Mouse (Mus musculus) kidney, postnatal 0 days (tissue): ENCODE data around the gene Lgr6. TPM values are rescaled to one million over a fixed set of nuclear protein-coding genes. Genes with fewer than 3 reads are reported as not detected.

ENCODE experiments used
- ATAC-seq: fragments of 200-750 bp; cut with Nextera tagmentation; replicated peaks from 2 replicates; pipeline ENCODE4 v1.8.0; 2017; ENCODE audit warnings: low read depth, moderate number of reproducible peaks, moderate TSS enrichment, moderate library complexity; ENCODE audit not compliant: low FRiP score
- DNase-seq: peaks from one replicate; pipeline ENCODE4 v3.0.0-alpha.2; 2016; ENCODE audit warnings: low spot score
- H3K27ac ChIP-seq: fragments of 300-500 bp; sonication (generic); 2 replicates; pipeline ENCODE4 v1.5.1; 2014; ENCODE audit warnings: mild to moderate bottlenecking
- H3K27me3 ChIP-seq: fragments of 300-500 bp; sonication (generic); 2 replicates; pipeline ENCODE4 v1.6.1; 2014; ENCODE audit warnings: low read length, mixed read lengths; ENCODE audit not compliant: insufficient read depth
- H3K36me3 ChIP-seq: fragments of 300-500 bp; sonication (generic); 2 replicates; pipeline ENCODE4 v1.6.1; 2014; ENCODE audit warnings: low read length, mixed read lengths; ENCODE audit not compliant: insufficient read depth
- H3K4me1 ChIP-seq: fragments of 300-500 bp; sonication (generic); replicated peaks from 2 replicates; pipeline ENCODE4 v1.6.1; 2014; ENCODE audit warnings: antibody characterized with exemption, low read length, mixed read lengths; ENCODE audit not compliant: insufficient read depth
- H3K4me2 ChIP-seq: fragments of 300-500 bp; sonication (generic); 2 replicates; pipeline ENCODE4 v1.6.1; 2014; ENCODE audit warnings: mild to moderate bottlenecking, low read length, moderate library complexity, mixed read lengths
- H3K4me3 ChIP-seq: fragments of 300-500 bp; sonication (generic); replicated peaks from 2 replicates; pipeline ENCODE4 v1.5.1; 2014; ENCODE audit warnings: low read depth, low read length
- H3K9ac ChIP-seq: fragments of 300-500 bp; sonication (generic); 2 replicates; pipeline ENCODE4 v1.6.1; 2014; ENCODE audit warnings: low read depth, low read length
- H3K9me3 ChIP-seq: fragments of 300-500 bp; sonication (generic); replicated peaks from 2 replicates; pipeline ENCODE4 v1.6.1; 2016; ENCODE audit warnings: low read length, inconsistent platforms, mixed read lengths
- CTCF ChIP-seq: IDR thresholded peaks from 2 replicates; pipeline ENCODE4 v1.5.1; 2016; ENCODE audit warnings: antibody characterized with exemption, low read depth, mild to moderate bottlenecking, moderate library complexity
- WGBS: fragments of 180-500 bp; shearing (Covaris S2); extraction: QIAGEN DNeasy Blood & Tissue Kit; methylation state at CpG from one replicate; pipeline ENCODE4 v1.1.7; 2014; 5-methylcytosine and 5-hydroxymethylcytosine counted together
- polyA plus RNA-seq: library from polyadenylated mRNA; unstranded; fragments of >200 nt; fragmentation: Nextera tagmentation; extraction: Ambion mirVana; gene quantifications from 2 replicates; pipeline ENCODE4 v1.2.1, GENCODE M21; 2015

Gene Lgr6
- polyA plus RNA-seq, 1 experiment from 2014 or later, result 0.83 TPM

DNA sequence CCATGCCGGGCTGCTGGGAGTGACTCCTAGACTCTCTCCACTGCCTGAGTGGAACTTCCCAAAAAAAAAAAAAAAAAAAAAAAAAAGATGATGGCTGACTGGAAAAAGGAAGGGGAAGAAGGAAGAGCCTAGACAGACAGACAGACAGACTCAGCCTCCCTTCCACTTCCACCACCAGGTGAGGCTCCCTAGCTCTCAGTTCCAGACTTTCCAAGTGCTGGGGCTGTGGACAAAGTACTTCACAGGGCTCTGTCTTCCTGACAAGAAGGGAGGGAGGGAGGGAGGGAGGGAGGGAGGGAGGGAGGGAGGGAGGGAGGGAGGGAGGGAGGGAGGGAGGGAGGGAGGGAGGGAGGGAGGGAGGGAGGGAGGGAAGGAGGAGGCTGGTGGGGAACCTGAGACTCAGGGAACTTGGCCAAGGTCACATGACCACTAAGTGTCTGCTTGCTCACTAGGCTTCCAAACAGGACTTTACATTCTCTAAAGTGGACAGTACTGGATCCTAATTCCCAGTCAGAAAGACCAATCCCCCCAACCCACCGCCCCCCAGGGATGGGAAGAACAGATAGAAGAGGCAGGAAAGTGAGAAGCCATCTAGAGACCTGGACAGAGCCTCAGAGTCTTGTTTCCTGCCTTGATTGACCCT, 25.4 kb upstream of the Lgr6 start:
- DNase-seq (no peak), ATAC-seq (no peak)
- no peak for TF ChIP-seq CTCF
- H3K27ac ChIP-seq, result no peak overlapping the region
- H3K4me3 ChIP-seq, result no peak overlapping the region
- H3K4me2 ChIP-seq, result no peak overlapping the region
- 80% methylated on average over 2 of the region's 2 CpGs for WGBS
- peaks cover 19% of the 10 kb centered on the region; the same call in 1 of the 2 replicates for H3K4me1 ChIP-seq
- H3K27me3 ChIP-seq, result no peaks in the 10 kb centered on the region
- H3K9me3 ChIP-seq, result no peaks in the 10 kb centered on the region
- no peak overlapping the region for H3K9ac ChIP-seq
- no peaks in the 10 kb centered on the region for H3K36me3 ChIP-seq

DNA sequence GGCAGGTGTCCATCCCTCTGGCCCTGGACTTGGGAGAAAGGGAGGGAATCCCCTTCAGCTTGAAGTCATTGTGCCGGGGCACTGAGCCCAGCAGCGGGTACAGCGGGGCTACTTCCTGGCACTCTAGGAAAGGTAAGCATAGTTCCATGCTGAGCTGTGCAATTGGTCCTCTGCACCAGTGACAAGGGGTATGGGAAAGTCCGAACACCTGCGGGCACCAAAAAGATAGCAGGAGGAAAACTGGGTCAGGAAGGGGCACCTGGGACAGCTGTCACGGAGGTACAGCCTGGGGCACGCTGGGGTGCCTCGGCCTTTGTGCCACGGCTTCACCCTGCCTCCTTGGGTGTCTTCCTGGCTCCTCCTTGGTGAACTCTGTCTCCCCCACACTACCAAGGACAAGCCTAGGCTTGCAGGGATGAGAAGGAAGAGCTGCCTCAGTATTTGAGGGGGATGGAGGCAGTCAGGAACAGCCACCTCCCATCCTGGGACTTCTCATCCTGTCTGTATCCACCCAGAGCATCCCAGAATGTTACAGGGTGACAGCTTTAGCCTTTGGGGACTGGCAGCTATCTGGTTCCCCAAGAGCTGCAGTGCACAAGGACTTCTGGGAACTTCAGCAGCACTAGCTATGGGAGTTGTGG, 24.6 kb upstream of the Lgr6 start:
- Histone ChIP-seq H3K4me2 (no peak overlapping the region), H3K4me1 (peaks cover 19% of the 10 kb centered on the region; the same call in 1 of the 2 replicates), H3K27ac (no peak overlapping the region)

DNA sequence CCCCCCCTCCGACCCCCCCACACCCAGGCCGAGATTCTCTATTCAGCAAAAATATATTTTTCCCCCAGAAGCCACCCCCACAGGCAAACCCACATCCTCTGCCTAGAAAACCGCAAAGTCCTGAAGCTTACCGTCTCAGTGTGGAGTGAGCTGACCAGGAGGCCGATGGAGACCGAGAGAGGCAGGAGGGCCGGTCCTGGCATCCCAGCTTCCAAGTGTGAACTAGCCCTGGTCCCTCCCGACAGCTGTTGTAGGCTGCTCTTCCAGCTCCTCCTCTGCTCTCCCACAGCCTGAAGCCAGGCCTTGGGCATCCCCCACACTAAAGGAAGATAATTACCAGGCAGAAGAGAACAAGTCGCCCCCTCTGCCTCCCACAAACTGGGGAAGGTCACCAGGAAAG, 23.9 kb upstream of the Lgr6 start:
- no peak for TF ChIP-seq CTCF
- 28% methylated on average over 9 of the region's 9 CpGs for WGBS
- no peak overlapping the region for H3K9ac ChIP-seq
- H3K27me3 ChIP-seq, result no peaks in the 10 kb centered on the region
- H3K4me3 ChIP-seq, result no peak overlapping the region
- no peak overlapping the region for H3K27ac ChIP-seq
- H3K36me3 ChIP-seq, result no peaks in the 10 kb centered on the region
- peak; percentile 54 for DNase-seq
- no peaks in the 10 kb centered on the region for H3K9me3 ChIP-seq
- H3K4me2 ChIP-seq, result no peak overlapping the region
- ATAC-seq, result no peak
- H3K4me1 ChIP-seq, result peaks cover 19% of the 10 kb centered on the region; the same call in 1 of the 2 replicates

More for the DNA sequence above, 24.6 kb upstream of the Lgr6 start:
- no peaks in the 10 kb centered on the region for H3K27me3 ChIP-seq
- TF ChIP-seq CTCF, result no peak
- no peak for DNase-seq
- WGBS, result 64% methylated on average over 9 of the region's 9 CpGs
- no peak overlapping the region for H3K9ac ChIP-seq
- no peak overlapping the region for H3K4me3 ChIP-seq
- ATAC-seq, result no peak
- no peaks in the 10 kb centered on the region for H3K36me3 ChIP-seq
- no peaks in the 10 kb centered on the region for H3K9me3 ChIP-seq

DNA sequence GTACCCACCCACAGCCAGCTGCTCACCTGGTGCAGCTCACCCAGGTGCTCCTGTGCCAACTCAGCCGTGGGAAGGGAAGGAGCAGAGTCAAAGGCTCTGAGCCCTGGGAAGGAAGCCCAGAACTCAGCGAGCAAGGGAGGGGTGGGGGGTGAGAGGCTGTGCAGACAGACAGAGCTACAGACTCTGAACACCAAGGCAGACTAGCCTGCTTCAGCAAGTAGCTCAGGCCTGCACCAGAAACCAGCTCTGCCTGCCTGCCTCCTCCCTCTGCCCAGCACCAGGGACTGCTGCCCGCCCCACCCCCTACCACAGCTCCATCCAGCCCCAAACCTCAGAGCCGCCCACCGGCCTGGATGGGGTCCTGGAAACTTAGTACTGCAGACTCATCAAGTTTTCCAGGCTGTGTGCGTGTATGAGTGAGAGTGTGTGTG, 22.9 kb upstream of the Lgr6 start:
- H3K36me3 ChIP-seq, result no peaks in the 10 kb centered on the region
- peaks cover 19% of the 10 kb centered on the region; the same call in 1 of the 2 replicates for H3K4me1 ChIP-seq
- no peaks in the 10 kb centered on the region for H3K27me3 ChIP-seq
- H3K9me3 ChIP-seq, result no peaks in the 10 kb centered on the region
- no peak overlapping the region for H3K4me2 ChIP-seq
- 34% methylated on average over 6 of the region's 6 CpGs for WGBS
- ATAC-seq (no peak), DNase-seq (no peak)
- no peak for TF ChIP-seq CTCF
- H3K27ac ChIP-seq, result no peak overlapping the region; the same call in 1 of the 2 replicates
- no peak overlapping the region for H3K4me3 ChIP-seq
- H3K9ac ChIP-seq, result peak overlapping the region; percentile 35; the same call in 1 of the 2 replicates

DNA sequence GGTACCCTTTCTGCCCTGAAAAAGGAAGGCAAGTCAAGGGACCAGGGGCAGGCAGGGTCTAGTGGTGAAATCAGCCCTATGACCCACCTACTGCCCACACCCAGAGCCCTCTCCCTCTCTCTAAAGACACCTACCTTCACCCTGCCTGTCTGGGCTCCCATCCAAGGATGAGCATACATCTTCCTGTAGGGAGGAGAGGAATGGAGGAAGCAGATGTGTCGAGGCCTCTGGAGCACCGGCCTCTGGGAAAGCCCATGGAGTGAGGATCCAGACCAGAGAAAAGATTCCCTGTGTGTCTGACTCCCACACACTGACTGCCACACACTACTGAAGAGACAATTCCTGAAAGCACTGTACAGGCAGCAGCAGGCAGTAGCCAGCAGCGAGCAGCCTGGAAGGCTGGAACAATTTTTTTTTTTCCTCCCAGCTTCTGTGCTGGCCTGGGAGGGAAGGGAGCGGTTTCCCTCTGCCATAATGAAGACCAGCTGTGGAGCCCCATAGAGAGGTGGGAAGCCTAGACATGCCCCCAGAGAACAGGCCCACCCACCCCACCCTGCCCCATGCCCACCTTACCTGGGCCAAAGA, 21.5 kb upstream of the Lgr6 start:
- no peak for TF ChIP-seq CTCF
- no peaks in the 10 kb centered on the region for H3K36me3 ChIP-seq
- H3K4me3 ChIP-seq, result no peak overlapping the region
- DNase-seq (peak; percentile 60), ATAC-seq (no peak)
- H3K4me1 ChIP-seq, result peaks cover 16% of the 10 kb centered on the region; the same call in 1 of the 2 replicates
- H3K9me3 ChIP-seq, result no peaks in the 10 kb centered on the region
- no peak overlapping the region for H3K9ac ChIP-seq
- H3K4me2 ChIP-seq, result no peak overlapping the region
- H3K27ac ChIP-seq, result no peak overlapping the region
- H3K27me3 ChIP-seq, result no peaks in the 10 kb centered on the region
- WGBS, result 28% methylated on average over 4 of the region's 4 CpGs

DNA sequence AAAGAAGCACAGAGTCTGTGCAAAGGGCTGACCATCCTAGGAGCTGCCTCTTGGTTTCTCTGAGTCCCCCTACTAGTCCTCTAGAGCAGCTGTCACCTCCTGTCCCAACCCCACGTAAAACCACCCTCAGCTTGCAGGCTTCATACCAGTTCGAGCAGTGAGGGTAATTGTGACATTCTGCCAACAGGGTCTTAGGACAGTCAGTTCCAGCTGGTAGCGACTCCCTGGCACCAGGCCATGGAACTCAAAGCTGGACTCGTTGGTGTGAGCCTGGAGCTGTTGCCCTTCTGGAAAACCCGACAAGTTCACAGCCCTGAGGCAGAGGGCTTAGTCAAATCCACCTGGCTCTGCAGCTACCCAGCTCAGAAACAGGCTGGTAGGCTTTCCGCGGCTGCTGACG, 20.9 kb upstream of the Lgr6 start:
- TF ChIP-seq CTCF, result no peak
- H3K4me1 ChIP-seq, result peaks cover 16% of the 10 kb centered on the region; the same call in 1 of the 2 replicates
- WGBS, result 59% methylated on average over 8 of the region's 8 CpGs
- H3K9ac ChIP-seq, result no peak overlapping the region
- H3K4me3 ChIP-seq, result no peak overlapping the region
- no peak overlapping the region for H3K27ac ChIP-seq
- no peaks in the 10 kb centered on the region for H3K27me3 ChIP-seq
- no peak for DNase-seq
- no peak overlapping the region for H3K4me2 ChIP-seq
- no peak for ATAC-seq
- H3K9me3 ChIP-seq, result no peaks in the 10 kb centered on the region
- no peaks in the 10 kb centered on the region for H3K36me3 ChIP-seq
